Mouse (Mus musculus) CH12.LX (cell line): ENCODE results near the gene Ugt1a6a. TPM values are rescaled to one million over a fixed set of nuclear protein-coding genes. Genes with fewer than 3 reads are reported as not detected.

ENCODE experiments used
- DNase-seq: peaks from one replicate; pipeline ENCODE4 v3.0.0-alpha.2; 2013; ENCODE audit errors: extremely low read depth
- H3K27ac ChIP-seq: 2 replicates; pipeline ENCODE4 v1.5.1; 2012; ENCODE audit warnings: low read depth, mild to moderate bottlenecking, control low read depth, moderate library complexity; ENCODE audit not compliant: insufficient read depth
- H3K27me3 ChIP-seq: replicated peaks from 2 replicates; pipeline ENCODE3; 2012; ENCODE audit warnings: inconsistent platforms
- H3K36me3 ChIP-seq, 2 experiments: replicated peaks in 1 of 2; 2 replicates each; pipeline versions ENCODE3 to v1.6.1; 2012; ENCODE audit warnings: inconsistent platforms in 1 of 2, low read length in 1 of 2, mild to moderate bottlenecking in 1 of 2, mixed read lengths in 1 of 2, moderate library complexity in 1 of 2; ENCODE audit not compliant: control insufficient read depth in 1 of 2, insufficient read depth in 1 of 2
- H3K4me1 ChIP-seq, 2 experiments: 2 replicates each; pipeline ENCODE4 v1.6.1; 2012; ENCODE audit warnings: inconsistent platforms in 1 of 2, moderate library complexity in 1 of 2; ENCODE audit not compliant: insufficient read depth in 2 of 2, control insufficient read depth in 1 of 2
- H3K4me2 ChIP-seq: 2 replicates; pipeline ENCODE4 v1.6.1; 2012; ENCODE audit warnings: low read depth, mild to moderate bottlenecking, control low read depth; ENCODE audit not compliant: poor library complexity, insufficient read depth, severe bottlenecking
- H3K4me3 ChIP-seq, 3 experiments: fragments of 150-350 bp in 1 of 3; sonication (generic) in 1 of 3; replicated peaks in 1 of 3; 2 replicates each; pipeline versions ENCODE3 to v1.5.1; 2011 to 2012; ENCODE audit warnings: low read depth in 2 of 3, low read length in 2 of 3, mild to moderate bottlenecking in 2 of 3, moderate library complexity in 2 of 3, control low read depth in 1 of 3, improper control_type of control experiment in 1 of 3, inconsistent platforms in 1 of 3, mixed read lengths in 1 of 3; ENCODE audit not compliant: poor library complexity in 1 of 3
- H3K79me2 ChIP-seq: replicated peaks from 2 replicates; pipeline ENCODE4 v1.6.1; 2012; ENCODE audit warnings: mild to moderate bottlenecking, moderate library complexity; ENCODE audit not compliant: control insufficient read depth, poor library complexity, insufficient read depth, severe bottlenecking; ENCODE audit errors: extremely low read depth
- H3K9ac ChIP-seq: 2 replicates; pipeline ENCODE4 v1.6.1; 2012; ENCODE audit warnings: low read depth, mild to moderate bottlenecking, control low read depth, moderate library complexity; ENCODE audit not compliant: insufficient read depth
- H3K9me3 ChIP-seq: replicated peaks from 2 replicates; pipeline ENCODE3; 2012; ENCODE audit warnings: low read length, inconsistent platforms, mixed read lengths
- BHLHE40 ChIP-seq: IDR thresholded peaks from 2 replicates; pipeline ENCODE4 v1.6.1; 2011; ENCODE audit warnings: mild to moderate bottlenecking, low read depth, low read length, improper control_type of control experiment
- CHD1 ChIP-seq: IDR thresholded peaks from 2 replicates; pipeline ENCODE4 v1.6.1; 2012; ENCODE audit warnings: low read depth, low read length, improper control_type of control experiment, inconsistent platforms
- EP300 ChIP-seq: IDR thresholded peaks from 2 replicates; pipeline ENCODE4 v1.6.1; 2011; ENCODE audit warnings: low read length, improper control_type of control experiment
- HCFC1 ChIP-seq: IDR thresholded peaks from 2 replicates; pipeline ENCODE4 v1.6.1; 2012; ENCODE audit warnings: low read depth, mild to moderate bottlenecking, inconsistent platforms, low read length, improper control_type of control experiment
- MAZ ChIP-seq: IDR thresholded peaks from 2 replicates; pipeline ENCODE4 v1.6.1; 2012; ENCODE audit warnings: low read depth, mild to moderate bottlenecking, inconsistent platforms, low read length, improper control_type of control experiment, moderate library complexity
- MEF2A ChIP-seq: IDR thresholded peaks from 2 replicates; pipeline ENCODE4 v1.6.1; 2014; ENCODE audit warnings: low read depth, mild to moderate bottlenecking, inconsistent platforms, low read length, improper control_type of control experiment, borderline replicate concordance
- MXI1 ChIP-seq: IDR thresholded peaks from 2 replicates; pipeline ENCODE4 v1.6.1; 2011; ENCODE audit warnings: mild to moderate bottlenecking, low read depth, low read length, improper control_type of control experiment
- MYC ChIP-seq: IDR thresholded peaks from 2 replicates; pipeline ENCODE4 v1.6.1; 2011; ENCODE audit warnings: low read depth, mild to moderate bottlenecking, improper control_type of control experiment, low read length
- NELFE ChIP-seq: IDR thresholded peaks from 2 replicates; pipeline ENCODE4 v1.6.1; 2011; ENCODE audit warnings: low read depth, low read length, improper control_type of control experiment
- NRF1 ChIP-seq: IDR thresholded peaks from 2 replicates; pipeline ENCODE4 v1.6.1; 2014; ENCODE audit warnings: low read depth, mild to moderate bottlenecking, inconsistent platforms, low read length, improper control_type of control experiment, moderate library complexity
- PAX5 ChIP-seq: IDR thresholded peaks from 2 replicates; pipeline ENCODE4 v1.6.1; 2012; ENCODE audit warnings: low read length, inconsistent platforms, mixed read lengths
- RAD21 ChIP-seq: IDR thresholded peaks from 2 replicates; pipeline ENCODE4 v1.6.1; 2011; ENCODE audit warnings: low read depth, mild to moderate bottlenecking, low read length, improper control_type of control experiment, moderate library complexity
- RCOR1 ChIP-seq: conservative IDR thresholded peaks from 2 replicates; pipeline ENCODE4 v1.6.1; 2012; ENCODE audit warnings: low read depth, mild to moderate bottlenecking, inconsistent platforms, low read length, improper control_type of control experiment
- TBP ChIP-seq: conservative IDR thresholded peaks from 2 replicates; pipeline ENCODE4 v1.6.1; 2011; ENCODE audit warnings: low read depth, low read length, improper control_type of control experiment
- UBTF ChIP-seq: IDR thresholded peaks from 2 replicates; pipeline ENCODE4 v1.6.1; 2012; ENCODE audit warnings: low read depth, mild to moderate bottlenecking, inconsistent platforms, low read length, improper control_type of control experiment, moderate library complexity
- USF1 ChIP-seq: IDR thresholded peaks from 2 replicates; pipeline ENCODE4 v1.6.1; 2014; ENCODE audit warnings: low read depth, mild to moderate bottlenecking, inconsistent platforms, low read length, improper control_type of control experiment
- USF2 ChIP-seq: conservative IDR thresholded peaks from 2 replicates; pipeline ENCODE4 v1.6.1; 2011; ENCODE audit warnings: low read depth, low read length, improper control_type of control experiment
- ZC3H11A ChIP-seq: IDR thresholded peaks from 2 replicates; pipeline ENCODE4 v1.6.1; 2012; ENCODE audit warnings: low read depth, mild to moderate bottlenecking, inconsistent platforms, low read length, improper control_type of control experiment
- dilution Hi-C: fragments of 300-500 bp; cut with MboI; formaldehyde crosslinking; loops from 2 replicates; pipeline ENCODE4 v1.14.3; 2020; ENCODE audit warnings: low sequenced_read_pairs; ENCODE audit not compliant: extremely low pct_unique_long_range_greater_than_20kb, extremely low pct_ligation_motif_present
- in situ Hi-C: fragments of 300-500 bp; cut with MboI; formaldehyde crosslinking; loops from 3 replicates; pipeline ENCODE4 v1.14.3; 2019; ENCODE audit warnings: low sequenced_read_pairs, low pct_ligation_motif_present, low pct_unique_long_range_greater_than_20kb, mixed read lengths
- polyA plus RNA-seq: library from polyadenylated mRNA; unstranded; fragments of >175 nt; gene quantifications from 2 replicates; pipeline ENCODE4 v1.2.1, GENCODE M21; 2012; ENCODE audit warnings: low read depth; ENCODE audit not compliant: insufficient read length
- total RNA-seq, 2 experiments: library from RNA; depleted of rRNA; stranded (reverse); fragments of 300-350 nt in 1 of 2; fragments of >200 nt in 1 of 2; gene quantifications; 2 replicates each; pipeline ENCODE4 v1.2.3; 2012 to 2014

Ugt1a6a gene
- total and polyA plus RNA-seq, 3 experiments, result 0.19 to 0.43 (median 0.30) TPM

DNA sequence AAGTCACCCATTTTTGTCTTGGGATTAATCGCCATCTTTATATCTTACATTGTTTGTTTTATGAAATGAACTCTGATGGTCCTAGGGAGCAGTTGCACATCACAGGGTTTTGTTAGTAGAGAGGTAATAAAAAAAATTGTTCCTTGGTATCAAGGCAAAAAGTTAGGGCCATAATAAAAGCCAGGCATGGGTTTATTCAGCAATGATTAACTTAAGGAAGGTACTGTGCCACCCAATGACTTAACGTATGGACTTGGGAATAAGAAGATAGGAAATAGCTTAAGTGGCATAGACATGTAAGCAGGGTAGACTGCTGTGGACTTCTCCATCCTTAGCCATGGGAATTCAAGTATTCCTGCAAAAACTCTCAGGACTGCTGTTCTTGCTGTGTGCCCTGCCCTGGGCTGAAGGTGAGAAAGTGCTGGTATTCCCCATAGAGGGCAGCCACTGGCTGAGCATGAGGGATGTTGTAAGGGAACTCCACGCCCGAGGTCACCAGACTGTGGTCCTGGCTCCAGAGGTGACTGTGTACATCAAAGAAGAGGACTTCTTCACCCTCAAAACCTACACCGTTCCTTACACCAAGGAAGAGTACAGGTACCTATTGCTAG lies 51.8 kb downstream of the Ugt1a6a start:
- in situ Hi-C loops (no loop called here), dilution Hi-C loops (no loop called here)
- no peaks in the 10 kb centered on the region for H3K36me3 ChIP-seq

DNA sequence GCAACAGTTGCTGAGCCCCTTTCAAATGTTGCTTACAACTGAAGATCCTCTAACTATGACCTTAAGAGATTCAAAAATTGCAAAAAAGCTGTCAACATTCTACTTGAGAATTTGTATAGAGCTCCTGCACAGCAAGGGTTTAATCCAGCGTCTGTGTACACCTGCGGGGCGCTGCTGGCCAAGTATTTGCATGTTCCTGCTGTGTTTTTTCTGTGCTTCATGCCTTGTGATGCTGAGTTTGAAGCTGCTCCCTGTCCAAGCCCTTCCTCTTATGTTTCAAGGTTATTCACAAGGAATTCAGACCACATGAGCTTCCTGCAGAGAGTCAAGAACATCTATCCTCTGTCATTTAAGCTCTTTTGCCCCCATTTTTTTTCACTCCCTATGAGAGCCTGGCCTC lies 57.5 kb downstream of the Ugt1a6a start:
- Histone ChIP-seq H3K4me3 (no peak overlapping the region), H3K36me3 (no peaks in the 10 kb centered on the region), H3K9ac (no peak overlapping the region)
- in situ Hi-C loops, result no loop called here
- DNase-seq, result no peak
- TF ChIP-seq HCFC1 (no peak), MYC (no peak), RCOR1 (no peak), USF2 (no peak), USF1 (no peak), TBP (no peak), PAX5 (no peak), MAZ (no peak), CHD1 (no peak), UBTF (no peak), ZC3H11A (no peak), EP300 (no peak), NELFE (no peak), BHLHE40 (no peak)
- TF ChIP-seq, all 38 proteins: peak for 0
- Histone ChIP-seq H3K79me2 (no peaks in the 10 kb centered on the region), H3K4me2 (no peak overlapping the region), H3K27ac (no peak overlapping the region), H3K9me3 (no peaks in the 10 kb centered on the region), H3K4me1 (0 out of 4 replicates have a peak, but pooled peaks cover 0 to 7% of the 10 kb centered on the region in 2 experiments), H3K27me3 (no peaks in the 10 kb centered on the region)
- dilution Hi-C loops, result no loop called here

More for the DNA sequence above, 51.8 kb downstream of the Ugt1a6a start:
- Histone ChIP-seq H3K4me2 (no peak overlapping the region), H3K27me3 (no peaks in the 10 kb centered on the region), H3K27ac (no peak overlapping the region), H3K9me3 (no peaks in the 10 kb centered on the region), H3K9ac (no peak overlapping the region), H3K79me2 (no peaks in the 10 kb centered on the region), H3K4me3 (no peak overlapping the region), H3K4me1 (no peaks in the 10 kb centered on the region)
- TF ChIP-seq USF2 (no peak), RAD21 (no peak), USF1 (no peak), MAZ (no peak), CHD1 (no peak), MXI1 (no peak), MEF2A (no peak), NRF1 (no peak)
- DNase-seq, result no peak
